Mouse (Mus musculus) forebrain, embryonic 12.5 days (tissue): ENCODE measurements at regions not wholly inside any gene's neighbourhood (a gene's known extent, or its start where the extent isn't known, plus 50 kb on each side); places are given as distances from the start of the nearest gene placed in this dataset.

ENCODE experiments used
- ATAC-seq: fragments of 200-750 bp; cut with Nextera tagmentation; 2 replicates; pipeline ENCODE4 v1.8.0; 2017; ENCODE audit warnings: moderate TSS enrichment; ENCODE audit not compliant: low FRiP score
- H3K27ac ChIP-seq: fragments of 300-500 bp; sonication (generic); 2 replicates; pipeline ENCODE4 v1.5.1; 2016; ENCODE audit warnings: mild to moderate bottlenecking
- H3K27me3 ChIP-seq: fragments of 300-500 bp; sonication (generic); 2 replicates; pipeline ENCODE4 v1.6.1; 2016; ENCODE audit warnings: mild to moderate bottlenecking
- H3K36me3 ChIP-seq: fragments of 300-500 bp; sonication (generic); replicated peaks from 2 replicates; pipeline ENCODE4 v1.6.1; 2016; ENCODE audit warnings: mild to moderate bottlenecking
- H3K4me1 ChIP-seq: fragments of 300-500 bp; sonication (generic); 2 replicates; pipeline ENCODE4 v1.6.1; 2016
- H3K4me2 ChIP-seq: fragments of 300-500 bp; sonication (generic); 2 replicates; pipeline ENCODE4 v1.6.1; 2016; ENCODE audit warnings: mild to moderate bottlenecking, moderate library complexity
- H3K4me3 ChIP-seq: fragments of 300-500 bp; sonication (generic); replicated peaks from 2 replicates; pipeline ENCODE4 v1.5.1; 2016; ENCODE audit warnings: mild to moderate bottlenecking
- H3K9ac ChIP-seq: fragments of 300-500 bp; sonication (generic); 2 replicates; pipeline ENCODE4 v1.6.1; 2016; ENCODE audit warnings: mild to moderate bottlenecking
- H3K9me3 ChIP-seq: fragments of 300-500 bp; sonication (generic); 2 replicates; pipeline ENCODE4 v1.6.1; 2016
- WGBS: fragments of 180-500 bp; shearing (Covaris S2); methylation state at CpG from one replicate; pipeline ENCODE4 v1.1.7; 2016; 5-methylcytosine and 5-hydroxymethylcytosine counted together

GRCm38 (mm10) chr5:11983452-11983851, 65.6 kb downstream of the 4933402N22Rik start:
- Histone ChIP-seq H3K4me1 (no peaks in the 10 kb centered on the region), H3K27ac (no peak overlapping the region), H3K4me3 (no peak overlapping the region), H3K9ac (no peak overlapping the region), H3K27me3 (no peaks in the 10 kb centered on the region), H3K9me3 (no peaks in the 10 kb centered on the region), H3K4me2 (no peak overlapping the region), H3K36me3 (no peaks in the 10 kb centered on the region)
- 76% methylated on average over 4 of the region's 4 CpGs for WGBS
- ATAC-seq: no peak

- ATAC-seq: no peak
- 88% methylated on average over 5 of the region's 5 CpGs for WGBS
- Histone ChIP-seq H3K4me1 (no peaks in the 10 kb centered on the region), H3K27ac (no peak overlapping the region), H3K9ac (no peak overlapping the region), H3K36me3 (no peaks in the 10 kb centered on the region), H3K9me3 (no peaks in the 10 kb centered on the region), H3K27me3 (no peaks in the 10 kb centered on the region), H3K4me3 (no peak overlapping the region), H3K4me2 (no peak overlapping the region)
Measured at GRCm38 (mm10) chr5:11989140-11989539, 71.3 kb downstream of the 4933402N22Rik start.

GRCm38 (mm10) chr5:12000777-12001176, 82.9 kb downstream of the 4933402N22Rik start:
- no peaks in the 10 kb centered on the region for H3K4me1 ChIP-seq
- no peak for ATAC-seq
- no peak overlapping the region for H3K27ac ChIP-seq
- H3K4me3 ChIP-seq: no peak overlapping the region
- H3K9ac ChIP-seq: no peak overlapping the region
- H3K36me3 ChIP-seq: no peaks in the 10 kb centered on the region
- no peak overlapping the region for H3K4me2 ChIP-seq
- no peaks in the 10 kb centered on the region for H3K27me3 ChIP-seq
- no peaks in the 10 kb centered on the region for H3K9me3 ChIP-seq

- 87% methylated on average over 3 of the region's 3 CpGs for WGBS
- H3K4me1 ChIP-seq: no peaks in the 10 kb centered on the region
- no peak overlapping the region for H3K27ac ChIP-seq
- no peaks in the 10 kb centered on the region for H3K27me3 ChIP-seq
- no peak for ATAC-seq
- no peak overlapping the region for H3K9ac ChIP-seq
- H3K4me2 ChIP-seq: no peak overlapping the region
- H3K4me3 ChIP-seq: no peak overlapping the region
- H3K9me3 ChIP-seq: no peaks in the 10 kb centered on the region
- no peaks in the 10 kb centered on the region for H3K36me3 ChIP-seq
Measured at GRCm38 (mm10) chr5:12006473-12006872, 88.6 kb downstream of the 4933402N22Rik start.

- H3K4me2 ChIP-seq: no peak overlapping the region
- no peak overlapping the region for H3K9ac ChIP-seq
- H3K4me3 ChIP-seq: no peak overlapping the region
- no peaks in the 10 kb centered on the region for H3K36me3 ChIP-seq
- WGBS: 77% methylated on average over 1 of the region's 1 CpGs
- no peaks in the 10 kb centered on the region for H3K4me1 ChIP-seq
- ATAC-seq: no peak
- H3K9me3 ChIP-seq: no peaks in the 10 kb centered on the region
- no peak overlapping the region for H3K27ac ChIP-seq
- H3K27me3 ChIP-seq: no peaks in the 10 kb centered on the region
Measured at GRCm38 (mm10) chr5:12016332-12016731, 98.5 kb downstream of the 4933402N22Rik start.

GRCm38 (mm10) chr5:12020489-12020888, 102.6 kb downstream of the 4933402N22Rik start:
- no peak overlapping the region for H3K27ac ChIP-seq
- no peaks in the 10 kb centered on the region for H3K9me3 ChIP-seq
- no peaks in the 10 kb centered on the region for H3K36me3 ChIP-seq
- H3K4me3 ChIP-seq: no peak overlapping the region
- no peak overlapping the region for H3K4me2 ChIP-seq
- H3K27me3 ChIP-seq: no peaks in the 10 kb centered on the region
- H3K4me1 ChIP-seq: no peaks in the 10 kb centered on the region
- ATAC-seq: no peak
- no peak overlapping the region for H3K9ac ChIP-seq

GRCm38 (mm10) chr5:12024705-12025383, 107.0 kb downstream of the 4933402N22Rik start:
- H3K9ac ChIP-seq: no peak overlapping the region
- no peak overlapping the region for H3K4me3 ChIP-seq
- no peak overlapping the region for H3K27ac ChIP-seq
- no peaks in the 10 kb centered on the region for H3K27me3 ChIP-seq
- ATAC-seq: no peak
- H3K9me3 ChIP-seq: no peaks in the 10 kb centered on the region
- no peaks in the 10 kb centered on the region for H3K4me1 ChIP-seq
- H3K36me3 ChIP-seq: no peaks in the 10 kb centered on the region
- no peak overlapping the region for H3K4me2 ChIP-seq

GRCm38 (mm10) chr5:12030002-12030401, 112.2 kb downstream of the 4933402N22Rik start:
- Histone ChIP-seq H3K4me1 (no peaks in the 10 kb centered on the region), H3K36me3 (no peaks in the 10 kb centered on the region), H3K27me3 (no peaks in the 10 kb centered on the region), H3K9ac (no peak overlapping the region), H3K4me3 (no peak overlapping the region), H3K9me3 (no peaks in the 10 kb centered on the region), H3K27ac (no peak overlapping the region), H3K4me2 (no peak overlapping the region)
- ATAC-seq: peak; percentile 85
- 19% methylated on average over 5 of the region's 5 CpGs for WGBS

- Histone ChIP-seq H3K4me2 (no peak overlapping the region), H3K9ac (no peak overlapping the region), H3K4me1 (no peaks in the 10 kb centered on the region), H3K36me3 (no peaks in the 10 kb centered on the region), H3K9me3 (no peaks in the 10 kb centered on the region), H3K27ac (no peak overlapping the region), H3K4me3 (no peak overlapping the region), H3K27me3 (no peaks in the 10 kb centered on the region)
- 89% methylated on average over 1 of the region's 1 CpGs for WGBS
- no peak for ATAC-seq
Measured at GRCm38 (mm10) chr5:12049806-12050205, 132.0 kb downstream of the 4933402N22Rik start.

- H3K9me3 ChIP-seq: no peaks in the 10 kb centered on the region
- ATAC-seq: no peak
- H3K36me3 ChIP-seq: no peaks in the 10 kb centered on the region
- no peak overlapping the region for H3K27ac ChIP-seq
- 87% methylated on average over 1 of the region's 1 CpGs for WGBS
- H3K4me1 ChIP-seq: no peaks in the 10 kb centered on the region
- H3K27me3 ChIP-seq: no peaks in the 10 kb centered on the region
- H3K4me2 ChIP-seq: no peak overlapping the region
- H3K9ac ChIP-seq: no peak overlapping the region
- H3K4me3 ChIP-seq: no peak overlapping the region
Measured at GRCm38 (mm10) chr5:12080191-12080590, 162.3 kb downstream of the 4933402N22Rik start.

- no peak for ATAC-seq
- H3K4me3 ChIP-seq: no peak overlapping the region
- no peaks in the 10 kb centered on the region for H3K36me3 ChIP-seq
- no peak overlapping the region for H3K4me2 ChIP-seq
- WGBS: 77% methylated on average over 1 of the region's 1 CpGs
- H3K4me1 ChIP-seq: no peaks in the 10 kb centered on the region
- H3K27ac ChIP-seq: no peak overlapping the region
- H3K9me3 ChIP-seq: no peaks in the 10 kb centered on the region
- H3K27me3 ChIP-seq: no peaks in the 10 kb centered on the region
- no peak overlapping the region for H3K9ac ChIP-seq
Measured at GRCm38 (mm10) chr5:12093680-12094079, 175.8 kb downstream of the 4933402N22Rik start.

- Histone ChIP-seq H3K4me1 (no peaks in the 10 kb centered on the region), H3K27me3 (no peaks in the 10 kb centered on the region), H3K36me3 (no peaks in the 10 kb centered on the region), H3K4me3 (no peak overlapping the region), H3K4me2 (no peak overlapping the region), H3K9ac (no peak overlapping the region), H3K9me3 (no peaks in the 10 kb centered on the region), H3K27ac (no peak overlapping the region)
- 75% methylated on average over 5 of the region's 5 CpGs for WGBS
- no peak for ATAC-seq
Measured at GRCm38 (mm10) chr5:12116587-12117354, 198.9 kb downstream of the 4933402N22Rik start.

GRCm38 (mm10) chr5:12124935-12125334, 207.1 kb downstream of the 4933402N22Rik start:
- no peaks in the 10 kb centered on the region for H3K4me1 ChIP-seq
- no peaks in the 10 kb centered on the region for H3K27me3 ChIP-seq
- no peak overlapping the region for H3K27ac ChIP-seq
- no peaks in the 10 kb centered on the region for H3K36me3 ChIP-seq
- H3K4me3 ChIP-seq: no peak overlapping the region
- WGBS: 90% methylated on average over 5 of the region's 5 CpGs
- no peak overlapping the region for H3K4me2 ChIP-seq
- H3K9me3 ChIP-seq: no peaks in the 10 kb centered on the region
- H3K9ac ChIP-seq: no peak overlapping the region
- ATAC-seq: no peak
